Mouse (Mus musculus) retina, embryonic 14.5 days (tissue): ENCODE data around the gene Clec5a.
A peak's percentile ranks its signal among the peaks of the same experiment; 100 is the strongest.
"Not testable (repeated sequence)": the region's sequence is repeated elsewhere in the genome, so short reads cannot be mapped to it uniquely, and the experiment has no call there.

Experiments used
- DNase-seq: peaks from one replicate; pipeline ENCODE4 v3.0.0-alpha.2; 2015; ENCODE audit warnings: low spot score

The Clec5a gene

DNA sequence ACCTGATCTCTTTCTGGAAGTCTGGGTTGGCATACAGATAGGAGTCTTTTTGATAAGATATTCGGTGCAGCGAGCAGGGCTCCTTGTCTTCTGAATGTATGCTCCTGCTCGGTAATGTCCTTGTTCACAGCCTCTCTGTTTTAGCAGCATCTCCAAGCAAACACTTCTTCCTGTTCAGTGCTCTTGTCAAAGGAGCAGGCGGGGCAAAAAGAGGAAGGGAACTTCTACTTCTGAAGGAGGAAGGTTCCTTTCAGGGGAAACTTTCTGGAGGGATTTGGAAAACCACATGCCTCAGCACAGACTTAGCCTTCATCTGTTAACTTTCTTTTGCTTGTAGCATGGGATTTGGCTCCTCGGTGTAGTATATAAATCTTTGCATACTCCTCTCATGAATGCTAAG is at the start of gene Clec5a:
Gene Clec5a (minus strand): TSS at position 177 of the 400 bp plus-strand sequence.
- no peak for DNase-seq

DNA sequence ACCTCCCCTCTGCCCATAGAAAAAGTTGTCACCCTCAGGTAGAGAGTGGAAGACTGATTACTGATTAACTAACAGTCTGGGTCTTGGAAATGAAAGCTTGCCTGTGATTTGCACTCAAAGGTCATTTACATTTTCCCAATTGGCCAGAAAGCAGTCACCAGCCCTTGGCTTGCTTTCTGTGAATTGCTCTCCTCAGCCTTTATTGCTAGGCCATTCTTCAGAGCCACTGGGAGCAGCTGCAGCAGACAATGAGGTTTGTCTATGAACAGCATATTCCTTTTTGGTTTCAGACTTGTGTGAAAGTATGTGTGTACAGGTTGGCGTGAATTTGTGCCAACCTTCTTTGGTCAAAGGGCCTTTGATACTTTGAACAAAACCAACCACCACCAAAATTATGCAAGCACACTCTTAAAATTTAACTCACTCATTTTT is 49.0 kb upstream of the Clec5a start:
- no peak for DNase-seq

DNA sequence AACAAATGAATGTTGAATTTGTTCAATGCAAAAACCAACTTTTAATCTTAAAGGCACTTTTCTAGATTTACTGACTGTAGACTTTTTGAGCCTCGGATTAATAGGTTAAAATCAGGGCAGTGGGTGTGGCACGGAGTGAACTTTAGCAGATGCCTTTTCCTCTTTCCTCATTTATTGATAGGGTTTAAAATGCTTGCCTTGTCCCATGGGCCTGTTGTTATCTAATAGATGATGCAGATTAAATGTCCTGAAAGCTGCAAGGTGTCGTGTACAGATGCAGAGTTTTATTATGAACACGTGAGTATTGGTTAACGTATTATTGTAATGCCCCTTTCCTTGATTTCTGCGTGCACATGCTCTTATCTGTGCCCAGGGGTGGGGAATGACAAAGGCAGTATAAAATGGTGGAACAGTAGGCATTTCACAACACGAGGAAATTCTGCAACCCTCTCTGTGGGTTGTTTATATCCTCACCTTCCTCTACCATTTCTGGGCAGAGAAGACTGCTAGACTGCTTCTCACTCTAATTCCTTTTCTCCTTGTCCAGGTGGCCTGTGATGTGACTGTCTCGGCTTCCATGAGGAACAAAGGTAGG is 42.9 kb upstream of the Clec5a start, which contains the start of gene Mgam:
Gene Mgam (plus strand): TSS at position 426 of the 595 bp plus-strand sequence.
- DNase-seq = no peak

DNA sequence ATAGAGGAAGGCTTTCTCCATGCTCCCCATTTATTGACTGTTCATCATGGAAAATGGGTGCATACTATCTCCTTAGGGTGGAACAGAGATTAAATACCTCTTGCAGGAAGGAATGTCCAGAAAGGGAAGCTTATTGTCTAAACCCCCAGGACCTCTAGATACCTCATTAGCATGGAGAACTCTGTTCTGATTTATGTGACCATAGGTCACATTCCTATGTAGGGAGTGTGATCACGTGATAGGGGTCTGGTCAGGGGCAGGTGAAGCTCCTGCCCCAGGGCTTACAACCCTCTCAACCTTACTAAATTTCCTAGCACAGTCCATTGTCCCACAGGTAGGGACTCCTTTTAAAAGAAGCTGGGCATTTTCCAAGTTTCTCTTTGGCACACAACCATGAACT is 40.5 kb upstream of the Clec5a start:
- no peak for DNase-seq

DNA sequence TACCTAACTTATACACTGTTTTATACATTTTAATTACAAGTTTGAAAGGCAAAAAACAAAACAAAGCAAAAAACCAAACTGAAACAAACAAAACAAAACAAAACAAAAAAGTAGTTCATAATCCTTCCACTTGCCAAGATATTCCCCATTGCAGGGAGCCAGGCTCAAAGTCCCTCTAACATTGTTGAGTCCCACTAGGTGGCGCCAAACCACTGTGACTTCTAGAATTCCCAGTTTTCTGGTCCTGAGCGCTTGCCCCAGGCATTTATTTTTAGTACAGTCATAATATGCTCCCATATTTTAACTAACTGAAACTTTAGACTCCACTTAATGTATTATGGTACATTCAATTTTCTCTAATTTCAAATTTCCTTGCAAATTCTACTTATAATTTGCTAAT is 32.3 kb upstream of the Clec5a start:
- DNase-seq = peak; percentile 87

DNA sequence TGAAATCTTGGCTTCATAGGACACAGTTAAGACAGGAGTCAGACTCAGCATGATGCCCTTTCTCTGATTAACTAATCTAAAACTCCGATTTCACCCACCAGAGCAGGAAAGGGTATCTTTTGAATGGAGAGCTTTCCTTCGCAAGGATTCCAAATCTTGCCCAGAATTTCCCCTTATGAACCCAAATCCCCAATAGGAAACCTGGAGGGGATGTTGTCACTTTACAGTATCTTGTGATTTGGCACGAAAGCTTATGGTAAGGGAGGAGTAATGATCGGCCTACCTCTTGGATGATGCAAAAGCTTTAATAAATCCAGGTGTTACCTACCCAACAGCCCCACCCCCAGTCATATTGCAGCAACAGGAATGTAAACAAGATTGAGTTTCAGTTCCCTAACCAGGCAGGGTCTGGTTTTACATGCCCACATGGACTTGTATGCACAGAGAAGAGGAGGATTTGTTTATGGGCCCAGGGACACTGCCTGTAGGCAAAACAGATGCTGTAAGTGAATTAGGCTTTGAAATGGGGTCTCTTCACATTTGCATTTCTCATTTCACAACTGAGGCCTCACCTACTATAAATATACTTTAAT is 27.7 kb upstream of the Clec5a start, which contains the start of gene Tas2r138:
Gene Tas2r138 (minus strand): TSS at position 51 of the 593 bp plus-strand sequence.
- no peak for DNase-seq

DNA sequence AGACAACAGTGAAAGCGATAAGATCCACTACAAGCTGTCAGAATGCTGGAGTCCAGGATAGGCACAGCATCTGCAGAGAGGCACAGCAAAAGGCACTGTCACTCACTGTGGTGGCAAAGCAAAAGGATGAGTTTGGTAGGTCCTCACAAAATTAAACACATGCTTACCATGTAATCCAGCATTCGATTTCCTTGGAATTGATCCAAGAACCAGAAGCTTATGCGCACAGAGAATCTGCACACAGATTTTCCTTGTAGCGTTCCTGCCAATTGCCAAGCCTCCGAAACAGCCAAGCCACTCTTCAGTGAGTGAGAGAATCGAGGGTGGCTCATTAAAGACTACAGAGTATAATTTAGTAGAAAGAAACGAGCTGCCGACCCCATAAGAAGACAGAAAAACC is 24.6 kb upstream of the Clec5a start:
- no peak for DNase-seq

DNA sequence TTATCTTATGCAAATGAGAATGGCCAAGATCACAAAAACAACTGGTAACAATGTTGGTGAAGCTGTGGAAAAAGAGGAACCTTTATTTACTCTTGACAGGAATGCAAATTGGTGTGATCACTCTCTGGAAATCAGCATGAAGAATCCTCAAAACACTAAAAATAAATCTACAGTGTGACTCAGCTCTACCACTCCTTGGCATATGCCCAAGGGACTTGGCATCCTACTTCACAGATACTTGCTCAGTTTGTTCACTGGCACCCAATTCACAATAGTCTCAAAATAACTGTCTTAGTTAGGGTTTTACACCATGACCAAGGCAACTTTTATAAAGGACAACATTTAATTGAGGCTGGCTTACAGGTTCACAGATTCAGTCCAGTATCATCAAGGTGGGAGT is 21.8 kb upstream of the Clec5a start:
- no peak for DNase-seq

DNA sequence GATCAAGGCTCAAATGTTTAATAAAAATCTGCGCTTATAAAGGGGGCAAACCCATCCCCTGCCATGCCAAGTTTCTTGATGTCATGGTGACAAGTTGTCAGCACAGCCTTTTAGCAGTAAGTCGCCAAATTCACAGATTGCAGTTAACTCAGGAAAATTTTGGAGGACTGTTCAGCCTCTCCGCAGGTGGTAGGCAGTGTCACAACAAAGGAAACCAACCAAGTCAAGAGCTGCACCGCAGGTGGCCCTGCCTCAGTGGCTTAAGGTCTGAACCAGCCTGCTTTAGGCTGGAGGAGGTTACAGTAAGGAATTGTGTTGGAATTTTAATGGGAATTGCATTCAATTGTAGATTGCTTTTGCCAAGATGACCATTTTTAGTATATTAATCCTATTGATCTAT is 12.9 kb upstream of the Clec5a start:
- not testable (repeated sequence) for DNase-seq

DNA sequence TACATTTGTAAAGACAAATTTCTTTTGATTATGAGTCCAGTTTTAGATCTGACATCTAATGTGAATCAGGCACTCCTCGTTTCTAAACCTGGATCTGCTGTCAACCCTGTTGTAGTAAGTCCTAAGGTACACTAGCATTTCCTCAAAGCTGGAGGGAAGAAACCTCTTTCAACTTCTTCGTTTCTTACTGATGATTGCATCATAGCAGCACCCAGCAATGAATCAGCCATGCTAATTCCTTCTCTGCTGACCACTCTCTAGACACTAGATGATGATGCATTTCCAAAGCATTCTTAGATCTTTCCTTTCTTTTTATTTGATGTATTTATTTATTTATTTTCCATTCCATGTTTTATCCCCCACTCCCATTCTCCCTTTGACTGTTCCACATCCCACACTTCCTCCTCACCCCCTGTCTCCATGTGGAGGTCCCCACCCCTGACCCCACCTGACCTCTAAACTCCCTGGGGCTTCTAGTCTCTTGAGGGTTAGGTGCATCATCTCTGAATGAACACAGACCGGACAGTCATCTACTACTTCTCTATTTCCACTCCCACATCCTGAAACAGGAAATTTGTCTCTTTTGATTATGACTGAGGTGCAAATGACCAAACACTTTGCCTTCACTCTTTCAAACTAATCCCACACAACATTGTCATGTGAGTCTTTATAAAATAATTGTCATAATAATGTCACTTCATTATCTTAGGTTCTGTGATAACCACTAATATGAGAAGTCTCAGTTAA is 9.4 kb upstream of the Clec5a start:
- no peak for DNase-seq

DNA sequence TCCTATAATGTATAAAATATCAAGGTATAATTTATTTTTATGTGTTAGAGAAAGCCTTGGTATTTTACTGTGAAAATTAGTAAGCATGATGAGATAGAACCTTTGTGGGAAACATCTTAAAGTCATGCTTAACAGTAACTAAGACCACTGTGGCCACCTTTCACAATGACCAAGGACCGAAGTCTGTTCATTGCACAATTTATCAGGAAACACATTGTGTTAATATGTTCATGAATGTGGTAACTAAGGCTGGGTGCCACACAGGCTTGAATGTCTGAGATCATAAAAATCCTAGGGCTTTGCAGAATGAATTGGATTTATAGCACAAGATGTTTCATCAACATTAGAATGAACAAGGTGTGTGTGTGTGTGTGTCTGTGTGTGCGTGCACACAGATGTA is 2.7 kb upstream of the Clec5a start:
- DNase-seq = no peak

DNA sequence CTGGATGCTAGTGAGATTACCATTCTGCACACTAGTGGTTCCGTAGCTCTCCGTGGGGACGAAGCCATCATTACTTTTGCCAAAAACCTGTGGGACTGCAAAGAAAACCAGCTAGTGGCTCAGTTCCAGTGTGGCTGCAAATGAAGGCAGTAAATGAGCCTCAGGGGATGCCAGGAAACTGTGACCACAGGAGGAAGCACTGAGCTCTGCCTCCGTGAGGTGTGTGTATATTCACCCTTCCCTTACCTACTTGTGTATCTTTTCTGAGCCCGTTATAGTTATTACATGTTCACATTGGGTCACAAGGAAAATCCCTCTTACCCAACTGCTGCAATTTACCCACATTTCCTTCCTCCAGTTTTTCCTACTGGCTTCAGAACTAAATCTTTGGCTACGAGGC is 1.3 kb downstream of the Clec5a start:
- no peak for DNase-seq

DNA sequence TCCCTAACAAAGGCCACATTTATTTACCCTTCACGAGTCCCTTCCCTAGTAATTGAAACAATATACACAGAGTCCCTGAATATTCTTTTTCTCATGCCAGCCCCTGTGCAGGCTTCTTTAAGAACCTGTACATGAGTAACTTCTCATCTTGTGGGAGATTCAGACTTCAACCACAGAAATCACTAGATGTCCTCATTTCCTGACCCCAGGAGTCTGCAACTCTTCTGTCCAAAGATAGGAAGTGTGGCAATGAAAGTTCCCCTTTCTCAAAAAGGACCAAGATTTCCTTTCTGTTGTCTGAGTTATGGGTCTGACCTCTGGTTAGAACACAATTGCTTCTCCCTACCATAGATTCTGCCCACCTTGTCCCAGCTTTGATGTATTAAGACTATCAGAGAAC is 9.3 kb downstream of the Clec5a start:
- DNase-seq = no peak

DNA sequence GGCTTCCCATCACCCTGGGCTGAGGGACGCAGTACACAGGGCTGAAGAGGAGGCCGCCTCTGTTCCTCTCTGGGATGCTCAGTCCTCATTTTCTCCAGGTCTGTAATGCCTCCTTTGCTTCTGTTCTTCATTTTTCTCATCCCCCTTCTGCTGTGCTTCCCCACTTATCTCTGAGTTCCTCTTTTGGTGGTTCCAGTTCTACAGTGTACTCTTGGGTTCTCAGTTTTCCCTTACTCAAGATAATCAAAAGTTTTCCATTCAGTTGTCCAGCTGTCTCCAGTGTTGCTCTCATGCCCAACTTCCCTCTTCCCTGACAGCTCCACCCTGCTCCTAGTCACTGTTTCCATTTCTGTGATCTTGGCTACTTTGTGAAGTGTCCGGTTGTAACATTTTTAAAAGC is 12.0 kb downstream of the Clec5a start:
- no peak for DNase-seq

DNA sequence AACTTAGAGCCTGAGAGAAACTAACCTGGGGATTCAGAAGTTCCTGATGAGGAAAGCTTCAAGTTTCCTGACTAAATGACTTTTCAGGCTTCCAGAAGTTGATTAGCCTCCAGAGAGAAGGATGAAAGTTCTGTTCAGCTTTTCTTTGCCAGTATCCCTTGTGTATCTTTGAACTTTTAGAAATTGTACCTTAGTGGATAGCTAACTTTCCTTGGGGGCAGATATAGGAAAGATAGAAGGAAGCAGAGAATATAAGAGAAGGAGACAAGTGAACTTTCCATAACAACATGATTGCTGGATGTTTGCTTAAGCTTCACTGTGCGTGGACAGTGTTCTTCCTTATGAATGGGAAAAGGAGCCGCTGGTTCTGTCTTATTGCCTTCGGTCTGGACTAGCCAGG is 16.4 kb downstream of the Clec5a start, which contains the start of gene Olfr460:
Gene Olfr460 (plus strand): TSS at position 301 of the 400 bp plus-strand sequence.
- DNase-seq = no peak

DNA sequence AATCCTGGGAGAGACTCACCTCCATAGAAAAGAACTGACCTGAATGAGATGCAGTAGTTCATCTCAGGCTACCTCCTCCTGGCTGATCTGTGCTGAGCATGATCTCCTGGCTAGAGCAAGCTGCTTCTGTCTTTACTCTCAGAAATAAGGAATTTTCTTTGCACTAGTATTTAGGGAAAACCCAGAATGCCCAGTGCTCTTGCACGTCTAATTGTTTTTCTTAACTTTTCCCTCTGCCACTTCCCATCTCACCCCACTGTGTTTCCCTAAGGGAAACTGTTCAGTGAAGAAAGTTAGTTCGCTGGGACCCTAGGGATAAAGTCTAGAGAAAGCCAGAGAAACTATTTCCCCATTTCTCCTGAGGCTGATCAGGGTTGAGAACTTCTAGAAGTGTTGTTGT is 30.7 kb downstream of the Clec5a start, which contains the start of gene Olfr461:
Gene Olfr461 (minus strand): TSS at position 101 of the 400 bp plus-strand sequence.
- DNase-seq = no peak

DNA sequence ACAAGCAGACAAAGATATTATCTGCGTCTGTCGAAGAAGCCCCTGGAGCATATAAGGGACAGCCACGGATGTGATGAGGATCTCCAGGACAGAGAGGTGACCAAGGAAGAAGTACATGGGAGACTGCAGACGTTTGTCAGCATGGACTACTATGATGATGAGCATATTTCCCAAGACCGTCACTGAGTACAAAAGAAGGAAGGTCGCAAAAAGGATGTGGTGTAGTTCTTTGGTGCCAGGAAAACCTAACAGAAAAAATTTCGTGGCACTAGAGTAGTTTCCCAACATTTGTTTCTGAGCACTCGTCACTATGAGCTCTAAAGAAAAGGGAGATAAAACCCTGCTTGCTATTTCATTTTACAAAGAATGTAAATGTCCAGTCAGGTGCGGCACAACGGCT is 40.9 kb downstream of the Clec5a start:
- no peak for DNase-seq
